Mouse (Mus musculus) CD4-positive, CD25-positive, alpha-beta regulatory T cell, adult 2 months (primary cell): Measurements from ENCODE around the gene Rab3il1.

Experiments
- DNase-seq: peaks from one replicate; pipeline ENCODE4 v3.0.0-alpha.2; 2012; ENCODE audit warnings: low read depth, low spot score

Gene Rab3il1

DNA sequence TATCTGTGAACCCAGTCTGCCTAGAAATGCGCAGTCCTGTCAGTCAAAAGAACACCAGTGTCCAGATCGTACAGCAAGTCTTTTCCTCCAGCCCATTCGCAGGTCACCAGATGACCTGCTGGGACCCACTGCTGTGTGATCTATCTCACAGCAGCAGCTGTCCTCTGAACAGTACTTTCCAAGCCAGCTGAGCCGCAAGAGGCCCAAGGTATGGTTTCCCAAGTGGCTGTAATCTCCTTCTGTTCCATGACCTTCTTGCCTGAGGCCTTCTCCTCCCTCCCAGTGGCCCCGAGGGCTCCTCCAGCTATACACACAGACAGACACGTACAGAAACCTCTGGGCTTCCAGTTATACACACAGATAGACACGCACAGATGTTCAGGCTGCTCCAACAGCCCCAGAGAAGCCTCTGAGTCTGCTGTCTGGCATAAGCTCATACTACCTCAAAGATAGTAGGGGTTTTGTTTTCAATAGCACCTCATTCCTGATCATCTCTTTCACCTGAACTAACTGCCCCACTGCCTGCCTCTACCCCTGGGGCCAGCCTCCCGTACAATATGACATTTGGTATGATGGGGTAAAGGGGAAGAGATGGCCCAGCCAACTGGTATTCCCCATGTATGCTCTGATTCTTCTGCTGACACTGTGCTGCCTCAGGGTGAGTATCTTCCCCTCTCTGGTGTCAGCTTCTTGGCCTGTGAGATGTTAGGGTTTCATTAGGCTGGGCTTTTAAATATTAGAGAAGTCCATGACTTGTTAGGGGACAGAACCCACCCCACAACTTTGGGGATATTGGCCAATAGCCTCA lies 59.5 kb downstream of the Rab3il1 start:
- no peak for DNase-seq

DNA sequence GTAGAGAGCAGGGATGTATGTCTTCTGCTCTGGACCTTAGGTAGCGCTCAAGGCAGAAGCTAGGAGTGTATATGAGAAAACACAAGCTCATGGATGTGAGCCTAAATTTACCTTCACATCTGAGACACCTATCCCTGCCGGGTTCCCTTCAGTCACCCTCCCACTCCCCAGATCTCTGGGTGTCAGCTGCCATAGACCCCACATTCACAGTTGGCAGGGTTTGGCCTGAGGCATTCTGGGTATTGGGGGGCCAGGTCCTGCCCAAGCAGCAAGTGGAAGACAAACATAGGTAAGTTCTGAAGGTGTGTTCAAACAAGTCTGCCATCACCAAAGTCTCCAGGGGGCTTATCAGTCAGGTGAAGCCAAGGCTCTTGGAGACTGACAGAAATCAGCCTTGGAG lies 60.2 kb downstream of the Rab3il1 start:
- no peak for DNase-seq

DNA sequence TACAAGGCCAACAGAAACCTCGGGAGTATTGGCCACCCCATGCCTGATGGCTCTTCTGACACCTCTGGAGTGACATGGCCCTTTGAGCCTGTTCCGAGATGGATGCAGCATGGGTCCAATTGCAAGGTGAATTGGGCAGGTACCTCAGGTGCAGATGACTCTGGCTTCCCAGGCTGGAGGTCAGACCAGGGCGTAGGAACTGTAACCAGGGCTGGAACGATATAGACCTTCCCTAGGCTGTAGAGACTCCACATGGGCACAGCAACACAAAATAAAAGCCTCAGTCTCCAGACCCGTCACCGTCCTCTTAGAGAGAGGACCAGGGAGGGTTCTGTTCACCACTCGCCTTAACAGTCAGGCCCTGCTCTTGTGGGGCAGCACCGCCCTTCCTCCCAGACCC lies 60.8 kb downstream of the Rab3il1 start:
- no peak for DNase-seq

DNA sequence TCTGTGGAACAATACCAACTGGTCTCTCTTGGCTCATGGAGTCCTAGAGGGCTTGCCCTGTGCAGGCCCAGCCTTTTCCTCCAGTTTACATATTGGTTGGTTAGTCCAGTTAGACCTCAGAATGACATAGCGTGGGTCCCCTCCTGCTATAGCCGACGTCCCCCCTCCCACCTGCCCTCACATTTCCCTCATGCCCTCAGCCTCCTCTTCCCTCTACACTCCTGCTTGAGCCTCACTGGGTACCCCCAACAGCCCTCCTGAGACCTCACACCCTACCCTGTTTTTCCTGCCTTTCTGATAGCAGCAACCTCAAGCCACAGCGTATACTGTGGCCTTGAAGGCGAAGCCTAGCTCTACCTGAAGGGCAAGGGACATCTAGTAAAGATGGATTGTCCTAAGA lies 61.4 kb downstream of the Rab3il1 start:
- DNase-seq = no peak

DNA sequence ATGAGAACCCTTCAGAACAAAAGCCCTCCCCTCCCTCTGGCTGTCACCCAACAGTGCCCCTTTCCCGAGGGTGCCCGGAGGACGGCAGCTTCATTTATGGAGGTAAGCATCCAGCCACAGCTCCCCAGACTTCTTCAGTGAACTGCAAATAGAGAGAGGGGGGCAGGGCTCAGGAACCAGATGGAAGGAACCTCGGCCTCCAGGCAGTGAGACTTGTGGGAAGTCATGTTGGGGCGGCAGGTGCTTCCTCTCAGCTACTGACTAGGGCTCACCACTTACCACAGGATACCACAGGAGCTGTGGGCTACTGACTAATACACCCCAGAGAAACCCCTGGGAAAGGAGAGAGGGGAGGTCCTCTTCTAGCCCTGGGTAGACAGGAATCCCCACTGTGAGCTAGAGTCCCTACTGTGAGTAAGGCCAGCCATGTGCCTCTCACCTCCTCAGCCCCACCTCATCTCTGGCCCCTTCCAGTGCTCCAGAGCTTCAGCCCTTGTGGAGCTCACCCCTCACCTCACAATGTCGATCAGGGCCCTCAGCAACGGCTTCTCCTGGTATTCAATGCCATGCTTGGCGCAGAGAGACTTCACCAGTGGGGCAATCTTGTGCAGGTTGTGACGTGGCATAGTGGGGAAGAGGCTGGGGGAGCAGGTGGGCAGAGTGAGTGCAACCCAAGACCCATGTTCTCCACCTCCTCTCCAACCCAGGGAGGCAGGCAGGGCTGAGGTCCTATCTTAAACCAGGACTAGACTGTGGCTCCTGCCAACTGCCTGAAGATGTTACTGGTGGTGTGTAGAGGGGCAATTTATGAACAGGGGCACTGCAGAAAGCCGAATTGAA lies 62.9 kb downstream of the Rab3il1 start:
- no peak for DNase-seq

DNA sequence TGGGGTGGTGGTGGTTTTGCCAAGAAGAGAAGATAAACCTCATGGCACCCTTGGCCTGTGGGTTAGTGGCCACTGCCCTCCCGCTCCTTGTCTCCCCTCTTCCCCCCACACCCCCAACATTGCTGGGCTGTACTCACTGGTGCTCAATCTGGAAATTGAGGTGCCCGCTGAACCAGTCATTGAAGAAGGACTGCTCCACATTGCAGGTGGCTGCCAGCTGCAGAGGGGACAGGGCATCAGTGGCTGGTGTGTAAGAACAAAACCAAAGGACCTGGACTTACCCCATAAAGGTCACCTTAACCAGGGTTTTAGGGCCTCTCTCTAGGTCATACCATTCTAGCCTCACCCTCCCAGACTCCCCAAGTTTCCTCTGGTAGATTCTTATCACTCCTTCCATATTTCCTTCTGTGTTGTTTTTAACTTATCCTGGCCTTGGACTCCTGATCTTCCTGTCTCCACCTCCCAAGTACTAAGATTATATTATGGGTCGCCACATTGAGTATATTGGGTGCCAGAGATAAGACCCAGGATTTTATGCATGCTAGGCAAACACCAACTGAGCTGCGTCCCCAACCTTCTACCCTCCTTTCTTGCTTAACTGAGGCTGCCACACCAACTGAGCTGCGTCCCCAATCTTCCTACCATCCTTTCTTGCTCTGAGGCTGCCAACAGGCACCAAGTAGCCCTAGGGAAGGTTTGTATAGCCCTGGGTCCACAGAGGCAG lies 64.2 kb downstream of the Rab3il1 start:
- DNase-seq = no peak

DNA sequence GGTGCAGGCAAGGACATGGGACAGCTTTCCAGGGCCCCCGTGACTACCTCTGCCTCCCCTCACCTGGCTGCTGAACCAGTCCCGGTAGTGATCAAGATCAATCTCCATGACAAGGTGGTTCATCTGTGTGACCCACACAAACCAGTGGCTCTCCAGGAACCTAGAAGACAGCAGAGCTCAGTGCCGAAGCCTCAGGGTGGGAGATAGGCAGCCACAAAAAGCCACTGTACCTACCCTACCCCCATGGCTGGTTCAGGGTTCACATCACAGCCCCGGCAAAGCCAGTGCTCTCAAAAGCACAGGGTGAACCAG lies 64.7 kb downstream of the Rab3il1 start:
- DNase-seq = no peak

DNA sequence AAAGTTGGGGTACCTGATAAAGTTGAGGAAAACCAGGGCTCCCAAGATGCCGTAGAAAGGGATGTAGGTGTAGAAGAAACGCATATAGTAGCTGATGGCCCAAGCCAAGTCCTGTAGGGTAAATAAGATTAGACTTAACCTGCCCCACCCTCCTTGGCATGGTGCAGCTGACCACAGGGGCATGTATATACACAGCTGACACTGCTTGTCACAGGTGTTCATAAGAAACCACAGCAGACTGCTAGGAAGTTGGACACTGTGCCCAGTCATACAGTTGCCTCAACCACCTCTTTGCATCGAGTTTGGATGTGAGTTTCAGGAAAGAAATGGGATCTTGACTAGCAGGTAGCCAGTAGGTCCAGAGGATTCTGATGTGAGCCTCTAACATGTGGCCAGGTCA lies 65.0 kb downstream of the Rab3il1 start:
- DNase-seq = no peak

DNA sequence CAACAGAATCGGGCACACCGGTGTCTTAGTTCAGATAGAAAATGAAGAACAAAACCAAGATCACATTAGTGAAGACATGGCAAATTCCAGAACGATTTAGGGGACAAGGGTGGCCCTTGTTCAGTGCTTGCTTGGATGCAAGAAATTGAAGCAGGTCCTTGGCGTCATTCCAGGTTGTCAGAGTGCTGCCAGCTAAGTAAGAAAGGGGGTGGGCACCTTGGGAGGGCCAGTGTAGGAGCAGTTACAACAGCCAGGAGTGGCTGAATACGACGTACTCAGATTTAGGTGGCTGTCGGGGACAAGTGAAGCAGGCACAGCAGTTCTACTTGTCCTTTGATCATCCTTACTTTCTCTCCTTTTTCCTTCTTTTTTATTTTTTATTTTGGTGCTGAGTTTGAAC lies 66.2 kb downstream of the Rab3il1 start:
- DNase-seq = no peak

DNA sequence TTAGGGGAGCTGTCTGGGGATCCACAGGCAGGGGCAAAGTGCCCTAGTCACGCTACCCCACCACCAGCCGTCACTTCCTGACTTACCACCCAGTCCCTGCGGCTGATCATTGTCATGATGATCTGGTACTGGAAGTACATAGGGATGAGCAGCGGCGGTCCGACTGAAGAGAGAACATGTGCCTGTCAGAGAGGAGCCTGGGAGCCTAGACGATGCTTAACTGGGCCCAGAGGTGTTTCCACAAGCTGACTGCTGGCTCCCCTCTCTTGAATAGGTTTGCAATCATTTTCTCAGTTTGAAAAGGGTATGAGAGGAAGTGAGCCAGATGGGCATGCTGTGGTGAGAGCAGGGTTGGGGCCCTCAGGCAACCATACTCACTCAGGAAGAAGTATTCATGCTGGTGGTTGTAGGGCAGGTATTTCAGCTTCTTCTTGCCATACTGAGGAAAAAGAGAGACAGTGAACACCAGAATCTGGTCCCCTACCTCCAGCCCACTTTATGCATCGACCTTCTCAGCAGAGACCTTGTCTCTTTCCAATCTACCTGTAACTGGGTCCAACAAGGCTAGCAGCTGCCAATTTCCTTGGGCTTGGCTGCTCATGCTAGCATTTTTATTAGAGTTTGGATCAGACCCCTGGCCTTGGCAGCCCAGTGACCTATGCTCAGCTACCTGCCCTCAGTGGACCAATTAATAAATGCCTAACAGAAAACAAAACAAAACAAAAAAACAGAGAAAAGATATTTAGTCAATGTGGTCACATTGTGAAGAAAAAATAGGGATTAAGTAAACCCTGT lies 68.9 kb downstream of the Rab3il1 start:
- no peak for DNase-seq

DNA sequence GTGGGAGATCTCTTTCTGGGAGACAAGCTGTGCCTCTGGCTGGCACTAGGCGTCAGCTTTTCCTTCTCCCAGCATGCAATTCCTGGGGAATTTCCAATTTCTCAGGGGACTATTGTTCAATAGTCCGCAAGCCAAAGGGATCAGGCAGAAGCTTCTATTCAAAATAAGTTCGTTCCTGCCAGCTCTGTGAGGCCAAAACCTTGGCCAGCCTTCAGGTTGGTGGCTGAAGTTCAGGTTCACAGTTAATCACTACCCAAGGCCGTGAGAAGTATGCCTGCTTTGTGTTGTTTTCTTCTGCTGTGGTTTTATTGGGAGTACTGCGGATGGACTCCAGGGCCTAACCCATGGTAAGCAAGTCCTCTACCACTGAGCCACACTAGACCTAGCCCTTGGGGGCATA lies 69.7 kb downstream of the Rab3il1 start:
- DNase-seq = no peak

DNA sequence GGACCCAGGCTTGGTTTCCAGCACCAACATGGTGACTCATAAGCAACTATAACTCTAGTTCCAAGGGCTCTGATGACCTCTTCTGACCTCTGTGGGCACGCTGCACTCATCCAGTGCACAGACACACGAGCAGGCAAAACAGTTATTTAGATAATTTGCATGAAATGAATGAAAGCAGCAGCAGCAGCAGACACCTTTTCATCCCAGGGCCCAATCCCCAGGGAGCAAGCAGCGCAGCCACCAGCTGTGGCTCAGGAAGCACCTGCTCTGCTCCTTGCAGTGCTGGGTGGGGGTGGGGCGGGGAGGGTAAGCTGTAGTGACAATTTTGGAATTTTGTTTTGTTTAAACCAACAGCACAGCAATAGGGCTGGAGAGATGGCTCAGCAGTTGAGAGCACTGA lies 70.4 kb downstream of the Rab3il1 start:
- no peak for DNase-seq

DNA sequence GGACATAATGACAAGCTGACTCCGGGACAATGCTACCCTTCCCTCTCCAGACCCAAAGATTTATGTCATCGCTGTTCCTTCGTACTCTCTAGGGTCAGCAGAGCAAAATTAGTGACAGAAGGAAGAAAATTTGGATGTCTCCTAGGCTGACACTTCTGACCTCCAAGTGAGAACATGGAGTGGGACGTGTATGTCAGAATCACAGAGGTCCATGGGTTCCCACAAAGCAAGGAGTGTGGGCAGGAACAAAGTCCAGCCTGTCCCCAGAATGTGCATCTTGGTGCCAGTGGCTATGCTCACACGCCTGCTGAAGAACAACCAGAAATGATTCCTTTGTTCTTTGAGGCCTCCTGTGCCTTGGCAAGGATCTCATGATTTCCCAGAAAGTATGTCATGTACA lies 71.7 kb downstream of the Rab3il1 start:
- no peak for DNase-seq

DNA sequence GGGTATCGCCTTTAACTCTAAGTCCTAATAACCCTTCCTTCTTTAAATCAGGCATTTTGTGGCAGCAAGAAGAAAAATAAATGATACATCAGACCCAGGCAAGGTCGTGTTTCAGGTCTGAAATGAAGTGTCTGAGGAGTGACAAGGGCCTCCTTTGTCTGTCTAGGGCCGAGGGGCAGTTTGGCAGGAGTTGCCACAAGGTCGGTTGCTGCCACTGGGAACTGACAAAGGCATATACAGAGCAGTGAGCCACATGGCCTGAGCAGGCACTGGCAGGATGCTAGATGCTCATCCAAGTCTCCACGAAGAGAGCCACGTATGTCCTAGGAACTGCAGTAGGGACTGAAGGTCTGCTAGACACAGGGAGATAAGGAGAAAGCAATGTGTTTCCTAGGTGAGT lies 76.9 kb downstream of the Rab3il1 start:
- no peak for DNase-seq

DNA sequence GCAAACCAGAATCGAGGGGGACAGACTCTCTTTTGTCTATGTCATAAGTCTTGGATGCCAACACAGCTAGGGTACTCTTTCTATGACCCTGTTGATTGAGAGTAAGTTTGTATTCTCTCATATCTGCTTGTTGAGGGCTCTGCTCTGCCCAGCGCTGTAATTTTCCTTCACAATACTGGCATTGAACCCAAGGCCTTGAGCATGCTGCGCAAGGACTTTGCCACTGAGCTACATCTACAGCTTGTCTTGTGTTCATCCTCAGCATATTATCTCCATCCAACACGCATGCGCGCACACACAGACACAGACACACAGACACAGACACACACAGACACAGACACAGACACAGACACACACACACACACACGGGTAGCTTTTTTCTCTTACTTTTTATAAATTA lies 78.9 kb downstream of the Rab3il1 start:
- no peak for DNase-seq

DNA sequence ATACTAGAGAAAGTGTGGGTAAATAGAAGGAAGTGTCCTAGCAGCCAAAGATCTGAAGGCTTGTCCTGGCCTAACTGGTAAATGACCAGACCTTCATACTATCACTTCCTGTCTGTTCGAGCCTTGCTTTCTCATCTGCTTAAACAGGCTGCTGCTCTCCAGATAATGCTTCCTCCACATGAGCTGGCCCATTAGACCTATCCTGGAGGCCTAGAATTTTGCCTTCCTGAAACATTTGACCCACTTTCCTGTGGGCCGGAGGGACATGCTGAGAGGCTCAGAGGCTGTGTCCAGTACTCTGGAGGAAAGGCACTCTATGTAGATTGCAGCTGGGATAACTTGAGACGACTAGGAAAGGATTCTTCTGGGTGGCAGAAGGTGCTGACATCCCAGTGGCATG lies 80.6 kb downstream of the Rab3il1 start:
- no peak for DNase-seq

DNA sequence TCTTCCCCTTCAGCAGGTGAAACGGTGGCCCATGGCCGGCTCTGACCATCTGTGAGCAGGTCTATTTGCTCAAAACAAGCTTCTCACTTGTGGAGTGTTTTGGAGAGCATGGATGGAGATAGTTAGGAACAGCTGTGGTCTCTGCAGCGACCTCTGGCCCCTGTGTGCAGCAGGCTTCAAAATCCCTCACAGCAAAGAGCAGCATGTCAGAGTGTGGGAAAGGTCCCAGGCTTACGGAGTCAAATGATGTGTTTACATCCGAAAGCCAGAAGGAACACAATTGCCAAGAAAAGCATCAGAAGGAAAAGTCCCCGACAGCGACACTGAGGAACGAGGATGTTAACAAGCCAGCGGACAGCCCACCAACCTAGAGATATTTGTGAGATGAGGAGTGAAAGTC lies 84.0 kb downstream of the Rab3il1 start:
- DNase-seq = no peak

DNA sequence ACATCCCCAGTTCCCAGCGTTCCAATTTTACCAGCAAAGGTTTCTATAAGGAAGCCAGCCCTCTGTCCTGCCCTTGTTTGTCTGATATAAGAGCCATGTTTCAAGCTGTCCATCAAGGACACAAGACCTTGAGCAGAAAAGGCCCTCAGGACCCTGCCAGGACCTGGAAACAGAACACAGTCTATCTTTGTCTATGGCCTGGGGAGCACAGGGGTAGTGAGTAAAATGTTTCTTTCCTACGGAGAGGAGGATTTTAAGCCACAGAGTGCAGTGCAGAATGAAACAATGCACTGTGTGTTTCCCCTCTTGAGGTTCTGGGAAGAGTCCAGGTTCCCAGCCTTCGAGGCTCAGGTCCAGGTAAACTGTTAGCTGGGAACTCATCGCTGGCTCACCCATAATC lies 85.5 kb downstream of the Rab3il1 start:
- no peak for DNase-seq
